Mouse (Mus musculus) gastrocnemius, adult 2 months (tissue): ENCODE data around the gene Eaf1. TPM values are rescaled to one million over a fixed set of nuclear protein-coding genes. Genes with fewer than 3 reads are reported as not detected.

Experiments
- DNase-seq: peaks from one replicate; pipeline ENCODE4 v3.0.0; 2022
- H3K27ac ChIP-seq: fragments of 200-600 bp; 2 replicates; pipeline ENCODE4 v1.8.1; 2022; ENCODE audit warnings: mild to moderate bottlenecking
- H3K4me3 ChIP-seq: fragments of 200-600 bp; 2 replicates; pipeline ENCODE4 v1.8.1; 2022; ENCODE audit warnings: mild to moderate bottlenecking, moderate library complexity
- CTCF ChIP-seq: fragments of 200-600 bp; IDR thresholded peaks from 2 replicates; pipeline ENCODE4 v1.8.1; 2022; ENCODE audit warnings: antibody characterized with exemption, mild to moderate bottlenecking, moderate library complexity
- intact Hi-C: fragments of 180-260 bp; cut with DNase I; formaldehyde crosslinking; loops from one replicate; pipeline ENCODE4 v1.15.1; 2025
- total RNA-seq, 2 experiments: library from RNA; stranded (reverse); gene quantifications; 2 replicates each; pipeline ENCODE4 v1.2.3; 2021

Eaf1 gene
- total RNA-seq, 2 experiments from 2014 or later: 7.1 to 11.5 TPM

DNA sequence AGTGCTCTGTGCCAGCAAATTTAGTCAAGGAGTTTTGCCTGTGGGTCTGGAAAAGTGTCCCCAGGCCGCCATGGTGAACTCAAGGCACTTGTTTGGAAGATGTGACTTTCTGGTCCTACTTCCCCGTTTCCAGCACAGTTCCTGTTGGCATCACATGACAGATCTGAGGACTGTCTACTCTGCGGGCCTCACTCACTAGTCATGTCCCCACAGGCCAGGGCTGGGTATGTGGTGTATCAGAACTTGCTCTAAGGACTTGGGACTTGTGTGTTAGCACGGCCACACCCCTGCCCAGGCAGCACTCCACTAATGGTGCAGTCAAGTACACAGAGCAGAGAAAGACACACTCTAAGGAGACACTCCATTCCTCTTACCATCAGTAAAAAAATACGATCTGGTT lies 11.8 kb upstream of the Eaf1 start:
- Histone ChIP-seq H3K4me3 (no peak overlapping the region), H3K27ac (no peak overlapping the region)
- no peak for TF ChIP-seq CTCF
- intact Hi-C loops: no loop called here
- DNase-seq: no peak

DNA sequence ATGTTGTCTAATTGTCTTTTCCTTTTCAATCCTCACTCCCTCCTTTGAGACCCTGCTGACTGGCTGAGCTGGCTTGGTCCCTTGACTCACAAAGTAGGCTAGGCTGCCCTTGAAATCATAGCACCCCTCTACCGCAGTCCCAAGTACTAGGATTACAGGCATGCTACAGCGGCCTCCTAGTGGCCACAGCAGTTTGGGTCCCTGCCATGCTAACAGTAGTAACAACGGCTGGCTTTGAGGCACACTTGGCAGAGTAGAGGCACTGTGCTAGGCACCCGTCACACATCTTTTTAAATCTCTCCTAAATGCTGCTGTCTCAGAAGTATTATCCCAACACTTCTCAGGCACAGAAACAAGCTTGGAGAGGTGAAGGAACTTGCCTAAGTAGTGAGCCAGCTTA lies 7.7 kb upstream of the Eaf1 start:
- DNase-seq: peak; percentile 60
- intact Hi-C loops: no loop called here
- peak; percentile 43 for TF ChIP-seq CTCF

DNA sequence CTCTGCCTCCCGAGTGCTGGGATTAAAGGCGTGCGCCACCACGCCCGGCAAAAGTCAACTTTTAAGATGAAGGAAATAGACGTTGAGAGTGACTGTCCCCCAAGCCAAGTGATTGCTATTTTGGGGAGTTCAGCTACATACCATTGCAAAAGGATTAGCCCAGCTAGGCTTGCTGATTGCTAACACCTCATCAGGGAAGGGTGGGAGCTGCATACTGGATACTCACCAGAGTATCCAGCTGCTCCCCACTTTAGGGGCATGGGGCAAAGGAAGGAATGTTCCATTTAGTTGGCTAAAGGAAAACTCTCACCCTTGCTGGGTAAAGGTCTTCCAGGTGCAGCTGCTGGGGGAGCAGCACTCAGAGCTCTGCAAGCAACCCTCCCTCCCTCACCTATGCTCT lies 6.1 kb upstream of the Eaf1 start:
- no peak for TF ChIP-seq CTCF
- H3K27ac ChIP-seq: no peak overlapping the region
- intact Hi-C loops: no loop called here
- no peak overlapping the region for H3K4me3 ChIP-seq
- no peak for DNase-seq

More for the DNA sequence above, 7.7 kb upstream of the Eaf1 start:
- Histone ChIP-seq H3K4me3 (no peak overlapping the region), H3K27ac (no peak overlapping the region)

DNA sequence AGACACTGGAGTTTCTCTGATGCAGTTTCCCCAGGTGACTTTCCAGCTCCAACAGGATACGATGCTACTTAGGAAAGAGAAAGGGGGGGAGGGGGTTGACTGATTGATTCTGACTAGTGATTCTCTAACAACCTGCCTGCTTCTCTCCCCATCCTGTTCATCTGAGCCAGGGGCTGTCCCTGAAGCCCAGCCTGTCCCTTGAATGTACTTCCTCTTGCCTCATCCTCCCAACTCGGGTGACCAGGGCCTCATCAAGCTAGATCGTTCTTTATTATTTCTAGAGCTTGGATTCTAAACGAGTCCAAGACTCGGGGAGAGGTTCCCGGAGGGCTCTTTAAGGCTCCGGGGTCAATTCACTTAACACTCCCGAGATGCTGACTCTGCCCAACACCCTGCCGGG lies 298 bp upstream of the Eaf1 start:
- H3K27ac ChIP-seq: peak overlapping the region; percentile 92
- DNase-seq: no peak
- no peak for TF ChIP-seq CTCF
- H3K4me3 ChIP-seq: peak overlapping the region; percentile 99
- intact Hi-C loops: loop anchor here (10.0 kb wide), 2 partner anchors 239 to 591 kb away; partner anchors contain the start of genes Bap1, Dph3, Oxnad1 and Phf7

DNA sequence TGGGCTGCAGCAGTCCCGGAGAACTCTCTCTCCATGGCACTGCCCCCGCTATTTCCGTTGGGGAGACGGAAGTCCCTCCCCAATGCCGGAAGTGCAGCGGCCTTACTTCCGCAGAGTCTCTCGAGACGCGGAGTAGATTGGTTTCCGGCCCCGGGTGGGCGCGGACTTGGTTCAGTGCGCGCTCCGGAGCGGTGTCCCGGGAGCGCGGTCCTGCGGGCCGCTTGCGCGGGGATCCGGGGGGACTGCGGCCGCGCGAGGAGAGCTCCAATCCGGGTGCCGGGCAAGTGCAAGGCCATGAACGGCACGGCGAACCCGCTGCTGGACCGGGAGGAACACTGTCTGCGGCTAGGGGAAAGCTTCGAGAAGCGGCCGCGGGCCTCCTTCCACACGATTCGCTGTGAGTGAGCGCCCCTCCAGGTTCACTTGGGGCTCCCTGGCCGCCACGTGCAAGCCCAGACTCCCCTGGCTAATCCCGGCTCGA lies 816 bp downstream of the Eaf1 start, which contains the start of gene Mettl6:
TSS of gene Mettl6 (minus strand) at position 66 of the 481 bp plus-strand sequence.
- peak within 1 kb of the TSS; percentile 92 for H3K27ac ChIP-seq
- intact Hi-C loops: loop anchor here (10.0 kb wide), 2 partner anchors 240 to 590 kb away; partner anchors contain the start of genes Bap1, Dph3, Oxnad1 and Phf7

DNA sequence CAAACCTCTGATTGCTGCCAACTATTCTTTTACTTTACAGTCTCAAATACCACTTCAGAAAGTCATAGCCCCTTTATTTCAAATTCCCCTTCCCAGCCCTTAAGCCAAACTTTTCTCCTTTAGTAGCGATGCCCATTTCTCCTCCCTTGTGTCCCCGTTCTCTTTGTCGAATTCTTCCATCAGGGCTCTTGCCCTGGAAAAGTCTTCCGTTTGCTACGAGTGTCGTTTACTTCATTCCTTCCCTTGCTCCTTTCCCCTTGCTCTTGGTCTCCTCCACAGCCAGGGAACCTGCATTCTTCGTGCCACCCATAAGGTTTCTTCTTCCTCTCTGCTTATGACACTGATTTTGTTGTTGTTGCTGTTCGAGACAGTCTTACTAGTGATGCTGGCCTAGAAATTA lies 1.3 kb downstream of the Eaf1 start:
- peak overlapping the region; percentile 92 for H3K27ac ChIP-seq
- H3K4me3 ChIP-seq: peak overlapping the region; percentile 99
- no peak for DNase-seq
- TF ChIP-seq CTCF: no peak
- intact Hi-C loops: loop anchor here (10.0 kb wide), 2 partner anchors 241 to 589 kb away; partner anchors contain the start of genes Bap1, Dph3, Oxnad1 and Phf7

More for the DNA sequence above, 816 bp downstream of the Eaf1 start, which contains the start of gene Mettl6:
- TF ChIP-seq CTCF: no peak
- DNase-seq: peak; percentile 94
- H3K4me3 ChIP-seq: peak within 1 kb of the TSS; percentile 99

DNA sequence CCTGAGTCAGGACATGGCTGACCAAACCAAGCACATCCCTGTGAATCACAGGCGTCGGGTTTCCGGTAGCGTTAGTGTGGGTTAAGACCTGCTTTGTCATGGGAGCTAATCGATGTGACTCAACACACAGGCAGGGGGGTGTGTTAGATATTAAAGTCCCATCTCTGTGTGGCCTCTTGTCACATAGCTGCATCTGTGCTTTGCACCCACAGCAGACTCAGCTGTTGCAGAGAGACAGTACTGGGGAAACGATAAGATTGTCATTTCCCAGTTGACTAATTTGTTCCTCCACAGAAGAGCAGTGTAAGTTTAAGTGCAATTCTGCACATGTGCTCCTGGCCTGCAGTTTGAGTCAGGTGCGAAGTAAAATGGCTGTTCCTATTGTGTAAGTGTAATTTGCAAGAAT lies 2.0 kb downstream of the Eaf1 start:
- intact Hi-C loops: loop anchor here (10.0 kb wide), 2 partner anchors 241 to 589 kb away; partner anchors contain the start of genes Bap1, Dph3, Oxnad1 and Phf7
- DNase-seq: no peak
- H3K27ac ChIP-seq: peak overlapping the region; percentile 92; the same call in 1 of the 2 replicates
- TF ChIP-seq CTCF: no peak
- H3K4me3 ChIP-seq: peak overlapping the region; percentile 99

DNA sequence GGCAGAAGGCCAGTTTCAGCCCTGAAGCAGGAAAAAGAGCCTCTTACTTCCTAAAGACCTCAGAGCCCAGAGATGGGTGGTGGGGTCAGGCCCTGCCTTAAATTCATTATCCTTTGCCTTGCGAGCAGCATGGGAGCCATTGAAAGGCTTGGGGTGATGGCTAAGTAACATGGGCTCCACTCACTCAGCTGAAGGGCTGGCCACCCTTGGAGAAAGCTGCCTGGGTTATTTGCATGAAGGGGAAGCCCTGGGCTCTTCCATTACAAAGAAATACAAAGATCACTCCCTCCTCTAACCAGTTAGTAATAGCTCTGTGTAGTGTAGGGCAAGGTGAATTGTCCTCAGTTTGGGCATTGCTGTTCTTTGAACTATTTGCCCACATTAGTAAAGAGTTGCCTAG lies 5.3 kb downstream of the Eaf1 start:
- no peak overlapping the region for H3K27ac ChIP-seq
- TF ChIP-seq CTCF: no peak
- intact Hi-C loops: loop anchor here (10.0 kb wide), 2 partner anchors 245 to 585 kb away; partner anchors contain the start of genes Bap1, Dph3, Oxnad1 and Phf7

DNA sequence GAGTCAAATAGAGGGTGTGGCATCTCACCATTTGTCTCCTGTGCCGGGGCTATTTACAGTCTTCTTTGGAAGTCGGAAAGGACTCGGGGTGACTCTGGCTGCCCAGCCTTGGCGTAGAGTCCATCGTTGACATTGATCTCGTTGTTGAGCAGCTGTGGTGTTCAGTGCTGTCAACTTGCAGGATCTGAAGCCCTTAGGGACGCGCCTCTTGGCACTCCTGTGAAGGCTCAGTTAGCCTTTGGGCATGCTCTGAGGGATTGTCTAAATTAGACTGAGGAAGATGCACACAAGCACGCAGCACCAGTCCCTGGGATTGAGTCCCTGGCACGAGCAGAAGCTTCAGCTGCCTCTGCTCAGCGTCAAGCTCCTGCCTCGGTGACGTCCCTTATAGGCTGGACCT lies 9.2 kb downstream of the Eaf1 start:
- DNase-seq: peak; percentile 86
- Histone ChIP-seq H3K4me3 (no peak overlapping the region), H3K27ac (peak overlapping the region; percentile 67)
- TF ChIP-seq CTCF: no peak
- intact Hi-C loops: no loop called here

More for the DNA sequence above, 5.3 kb downstream of the Eaf1 start:
- no peak overlapping the region for H3K4me3 ChIP-seq
- DNase-seq: no peak

DNA sequence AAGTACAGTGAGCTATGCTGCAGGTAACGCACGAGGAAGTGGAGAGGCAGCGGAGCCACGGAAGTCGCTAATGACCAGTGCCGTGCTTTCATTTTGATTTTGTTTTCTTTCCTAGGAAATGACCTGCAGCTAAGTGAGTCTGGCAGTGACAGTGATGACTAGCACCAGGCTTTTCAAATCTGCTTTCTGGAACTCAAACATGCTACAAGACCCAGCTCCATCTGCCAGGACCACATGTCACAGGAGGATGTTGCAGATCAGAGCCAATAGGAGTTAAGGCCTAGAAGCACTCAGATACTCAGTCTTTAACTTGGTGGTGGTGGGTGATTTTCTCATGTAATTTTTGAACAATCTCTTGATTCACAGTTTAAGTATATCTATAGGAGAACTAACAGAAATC lies 12.3 kb downstream of the Eaf1 start:
- Histone ChIP-seq H3K27ac (no peak overlapping the region), H3K4me3 (no peak overlapping the region)
- intact Hi-C loops: no loop called here
- no peak for DNase-seq
- TF ChIP-seq CTCF: no peak

DNA sequence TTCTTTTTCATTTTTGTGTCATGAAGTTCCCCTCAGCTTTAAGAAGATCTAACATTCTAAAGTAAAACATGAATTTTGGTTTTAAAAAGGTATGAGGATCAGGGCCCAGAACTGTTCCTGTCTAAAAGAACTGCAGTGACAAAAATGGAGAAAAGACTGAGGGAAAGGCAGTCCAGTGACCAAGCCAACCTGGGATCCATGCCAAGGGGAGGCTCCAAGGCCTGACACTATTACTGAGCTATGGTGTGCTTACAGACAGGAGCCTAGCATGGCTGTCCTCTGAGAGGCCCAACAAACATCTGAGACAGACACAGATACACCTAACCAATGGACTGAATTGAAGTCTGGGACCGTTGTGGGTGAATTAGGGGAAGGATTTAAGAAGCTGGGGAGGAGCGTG lies 15.7 kb downstream of the Eaf1 start:
- intact Hi-C loops: no loop called here
- no peak for TF ChIP-seq CTCF
- no peak overlapping the region for H3K4me3 ChIP-seq
- DNase-seq: peak; percentile 67
- H3K27ac ChIP-seq: peak overlapping the region; percentile 0; the same call in 1 of the 2 replicates

DNA sequence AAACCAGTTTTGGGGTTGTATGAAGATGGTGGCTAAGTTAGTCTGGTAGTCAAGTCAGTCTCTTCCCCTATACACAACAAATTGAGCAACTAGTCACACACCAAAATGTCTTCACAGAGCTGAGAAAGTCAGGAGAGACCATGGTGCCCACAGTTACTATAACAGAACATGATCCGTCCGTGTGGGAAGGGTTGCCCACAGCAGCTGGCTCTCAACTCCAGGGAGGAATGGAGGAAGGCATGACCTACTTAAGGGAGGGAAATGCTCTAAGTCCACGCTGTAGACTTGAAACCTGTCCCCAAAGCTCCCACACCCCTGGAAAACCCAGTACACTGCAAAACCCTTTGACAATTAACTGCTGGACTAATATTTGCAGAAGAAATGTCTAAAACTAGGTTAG lies 16.1 kb downstream of the Eaf1 start:
- DNase-seq: no peak
- H3K4me3 ChIP-seq: no peak overlapping the region
- intact Hi-C loops: no loop called here
- peak overlapping the region; percentile 0; the same call in 1 of the 2 replicates for H3K27ac ChIP-seq
- no peak for TF ChIP-seq CTCF

DNA sequence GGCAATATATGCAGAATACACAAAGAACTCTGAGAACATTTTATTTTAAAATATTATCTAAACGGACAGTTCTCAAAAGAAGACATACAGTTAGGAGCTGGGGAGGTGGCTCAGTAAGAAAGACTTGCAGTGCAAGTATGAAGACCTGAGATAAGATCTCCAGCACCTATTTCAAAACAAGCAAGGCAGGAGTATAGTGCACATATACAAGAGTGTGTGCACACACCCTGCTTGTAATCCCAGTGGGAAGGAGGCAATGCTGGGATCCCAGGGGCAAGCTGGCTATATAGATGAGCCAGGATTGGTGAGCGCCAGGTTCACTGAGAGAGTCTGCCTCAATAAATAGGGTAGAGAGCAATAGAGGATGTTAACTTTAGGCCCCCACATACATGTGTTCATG lies 21.7 kb downstream of the Eaf1 start:
- H3K4me3 ChIP-seq: no peak overlapping the region
- TF ChIP-seq CTCF: no peak
- H3K27ac ChIP-seq: no peak overlapping the region
- intact Hi-C loops: no loop called here
- DNase-seq: no peak

DNA sequence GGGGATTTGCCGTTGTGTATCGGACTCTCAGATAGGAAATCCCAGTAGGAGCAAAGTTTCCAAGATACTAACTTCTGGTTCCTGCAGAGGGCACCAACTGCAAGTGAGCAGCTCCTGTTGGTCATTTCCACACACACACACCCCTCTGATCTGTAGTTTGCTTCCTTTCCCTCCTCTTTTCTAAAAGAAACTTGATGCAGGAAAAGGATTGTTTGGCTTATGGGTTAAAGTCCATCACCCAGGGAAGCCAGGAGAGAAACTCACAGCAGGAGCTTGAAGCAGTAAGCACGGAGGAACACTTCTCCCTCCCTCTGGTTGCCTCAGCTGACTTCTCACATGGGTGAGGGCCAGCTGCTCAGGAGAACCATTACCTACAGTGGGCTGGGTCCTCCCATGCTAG lies 25.0 kb downstream of the Eaf1 start:
- intact Hi-C loops: loop anchor here (1.0 kb wide), 1 partner anchor 86 kb away; no protein-coding TSS in a partner anchor
- no peak for DNase-seq
- Histone ChIP-seq H3K27ac (no peak overlapping the region), H3K4me3 (no peak overlapping the region)
- peak; percentile 64 for TF ChIP-seq CTCF
